22 mouse cellular contexts compared by ENCODE assay signal in genomic region chr7:133788147-133788546, GRCm38 (mm10). TPM values are rescaled to one million over a fixed set of nuclear protein-coding genes. Genes with fewer than 3 reads are reported as not detected.
DNase-seq lines count a peak whose midpoint lies in the region; TF ChIP-seq lines count a peak whose summit lies in the region.
"Had no signal": no experiment of that assay in that cellular context is flagged by ENCODE, and none has a peak within 500 bp of the region (broad histone marks: within the 10 kb centered on the region; RNA-seq: fewer than 3 reads in every experiment).

No protein-coding gene starts in this region.

- no peaks in the 10 kb centered on the region for H3K79me2 ChIP-seq in MEL (ENCODE audit: control insufficient read depth, insufficient read depth, low read length, poor library complexity)

- H3K4me1 ChIP-seq in heart, embryonic 10.5 days: no peaks in the 10 kb centered on the region
- peaks cover 7 to 9% of the 10 kb centered on the region in 2 experiments for H3K4me1 ChIP-seq in MEL (ENCODE audit: control insufficient read depth in 1 of 2, insufficient read depth in 2 of 2, low read length in 2 of 2)

- TF ChIP-seq POLR2A in MEL (IDR thresholded peaks at IDR 0.05; ENCODE audit: control insufficient read depth in 1 of 2, insufficient read depth in 1 of 2, low read depth in 1 of 2, low read length in 2 of 2, poor library complexity in 1 of 2): no peak

- H3K36me3 ChIP-seq in heart, embryonic 10.5 days: no peaks in the 10 kb centered on the region
- H3K36me3 ChIP-seq in MEL (ENCODE audit: control insufficient read depth in 1 of 2, insufficient read depth in 2 of 2, low read length in 2 of 2): peaks cover 0 to 2% of the 10 kb centered on the region in 2 experiments; a peak in 2 of 4 replicates
- H3K36me3 ChIP-seq: G1E had no signal

- peak overlapping the region; percentile 3; the same call in 1 of the 2 replicates for H3K9ac ChIP-seq in MEL (ENCODE audit: control insufficient read depth, low read depth, low read length, poor library complexity, severe bottlenecking)

- H3K27me3 ChIP-seq in heart, embryonic 10.5 days (ENCODE audit: insufficient read depth, poor library complexity, severe bottlenecking): no peaks in the 10 kb centered on the region
- no peaks in the 10 kb centered on the region for H3K27me3 ChIP-seq in MEL (ENCODE audit: control insufficient read depth in 1 of 2, insufficient read depth in 2 of 2, low read length in 2 of 2)
- H3K27me3 ChIP-seq: CH12.LX, Patski had no signal

- no peaks in the 10 kb centered on the region for H3K9me3 ChIP-seq in heart, embryonic 10.5 days
- no peaks in the 10 kb centered on the region for H3K9me3 ChIP-seq in MEL (replicated peaks; ENCODE audit: insufficient read depth, low read length)

- peak; percentile 23 to 31; a peak in 2 of 4 replicates for TF ChIP-seq EP300 in MEL (IDR thresholded peaks at IDR 0.05; ENCODE audit: low read depth in 1 of 2, low read length in 2 of 2)

- 67% methylated on average over 3 of the region's 3 CpGs for WGBS in heart, embryonic 10.5 days

- no peak for TF ChIP-seq RAD21 in MEL (IDR thresholded peaks at IDR 0.05; ENCODE audit: low read depth, low read length)

- no peak for TF ChIP-seq CTCF in MEL (IDR thresholded peaks at IDR 0.05 in 2 of 3, conservative IDR thresholded peaks at IDR 0.05 in 1 of 3; ENCODE audit: control insufficient read depth in 1 of 3, insufficient read depth in 1 of 3, low read depth in 2 of 3, low read length in 3 of 3, poor library complexity in 1 of 3, severe bottlenecking in 1 of 3)

- peak; percentile 42 for DNase-seq in heart, adult 11 months
- DNase-seq in heart, postnatal 14 days: no peak
- peak; percentile 50 for DNase-seq in heart, embryonic 10.5 days (ENCODE audit: low spot score)
- no peak for DNase-seq in heart, postnatal 10 days
- peak; percentile 34 for DNase-seq in MEL (ENCODE audit: low read depth, low spot score)
- no peak for DNase-seq in right cerebral cortex, adult 18-20 months
- DNase-seq: adrenal gland, adult 2 months; adrenal gland, adult 8-10 months; adrenal gland, postnatal 10 days; adrenal gland, postnatal 14 days; adrenal gland, postnatal 25 days; adrenal gland, postnatal 36 days; B cell, adult 2 months; cerebellum, adult 11 months; cerebellum, adult 11-12 months; cerebellum, adult 18-20 months; cerebellum, adult 2 months had no signal

- H3K4me3 ChIP-seq in heart, embryonic 10.5 days: no peak overlapping the region
- peak overlapping the region in 1 of 2 experiments; percentile 1; a peak in 1 of 4 replicates for H3K4me3 ChIP-seq in MEL (ENCODE audit: control insufficient read depth in 1 of 2, insufficient read depth in 1 of 2, low read depth in 2 of 2, low read length in 2 of 2)

- intact Hi-C loops in heart, postnatal 14 days (cut with DNase I): no loop called here
- intact Hi-C loops in heart, postnatal 10 days (cut with DNase I): no loop called here

- H3K27ac ChIP-seq in heart, embryonic 10.5 days: no peak overlapping the region
- peak overlapping the region; percentile 22 for H3K27ac ChIP-seq in MEL (ENCODE audit: control insufficient read depth, low read depth, low read length)

TF ChIP-seq in MEL, 35 proteins besides CTCF, POLR2A, EP300 and RAD21:
- no peak for TF ChIP-seq HCFC1 (IDR thresholded peaks at IDR 0.05; ENCODE audit: low read depth, low read length)
- peak; percentile 77 for TF ChIP-seq ZNF384 (IDR thresholded peaks at IDR 0.05; ENCODE audit: low read depth, low read length)
- TF ChIP-seq ETS1 (IDR thresholded peaks at IDR 0.05; ENCODE audit: low read depth, low read length): peak; percentile 14; the same call in 1 of the 2 replicates
- peak; percentile 69 for TF ChIP-seq USF1 (IDR thresholded peaks at IDR 0.05; ENCODE audit: low read depth, low read length)
TF ChIP-seq in MEL: peak in this region for 3.

RNA-seq across cellular contexts. Expression of gene Dhx32, which starts 5.6 kb away (rescaled TPM):
- 10 to 100 TPM; 32.3 to 33.7 TPM for total RNA-seq in heart, postnatal 14 days (2021)
- 25.7 and 33.6 TPM in 2 replicates for polyA plus RNA-seq in heart, embryonic 10.5 days (2016; fragmentation: Nextera tagmentation; extraction: Ambion mirVana)
- total RNA-seq in heart, postnatal 10 days (2021): 10 to 100 TPM; 41.7 to 44.0 TPM
- total RNA-seq in MEL (2012; rRNA removed): 23.9 and 27.1 TPM in 2 replicates
- polyA plus RNA-seq in MEL (2012; ENCODE audit: insufficient read depth in 1 of 2, insufficient read length in 2 of 2, low read depth in 1 of 2, low replicate concordance in 2 of 2, missing spikeins in 1 of 2): 10 to 100 TPM in 1 of 2 experiments, not detected in 1; 25.6 TPM

RNA-seq across cellular contexts. Expression of gene Fank1, which starts 11.5 kb away (rescaled TPM):
- total RNA-seq in heart, postnatal 14 days (2021): under 1 TPM in 1 of 2 experiments, not detected in 1; 0.50 TPM
- polyA plus RNA-seq in heart, embryonic 10.5 days (2016; fragmentation: Nextera tagmentation; extraction: Ambion mirVana): 0.30 TPM in 1 of 2 replicates, not detected in the other
- total RNA-seq in heart, postnatal 10 days (2021): not detected
- 0.88 and 1.8 TPM in 2 replicates for total RNA-seq in MEL (2012; rRNA removed)
- polyA plus RNA-seq in MEL (2012; ENCODE audit: insufficient read depth in 1 of 2, insufficient read length in 2 of 2, low read depth in 1 of 2, low replicate concordance in 2 of 2, missing spikeins in 1 of 2): under 1 TPM in 1 of 2 experiments, not detected in 1; 0.17 TPM
- total RNA-seq: G1E had no signal
- polyA plus RNA-seq: activated CD4-positive, CD25-positive, alpha-beta regulatory T cell, adult 4 months; CD4-positive, CD25-positive, alpha-beta regulatory T cell, adult 4 months; G1E had no signal

Comparison
In these comparisons a context has a peak if more than half of its experiments do, and no peak if none do; other contexts are left out.
1. DNase-seq: peak in heart, adult 11 months (single experiment), heart, embryonic 10.5 days (single experiment) and MEL (single experiment); none in heart, postnatal 14 days (0 of 2), heart, postnatal 10 days (0 of 2) and right cerebral cortex, adult 18-20 months (single experiment).